Comparison of ENCODE assay signal across 9 mouse cellular contexts in genomic region chr10:24080166-24080565, GRCm38 (mm10). TPM values are rescaled to one million over a fixed set of nuclear protein-coding genes. Genes with fewer than 3 reads are reported as not detected.
DNase-seq lines count a peak whose midpoint lies in the region; ATAC-seq and TF ChIP-seq lines count a peak whose summit lies in the region.
"Had no signal": no experiment of that assay in that cellular context is flagged by ENCODE, and none has a peak within 500 bp of the region (broad histone marks: within the 10 kb centered on the region; RNA-seq: fewer than 3 reads in every experiment).

No protein-coding gene starts in this region.

- DNase-seq in gastrocnemius, adult 18-20 months (ENCODE audit: low spot score), result peak; percentile 5
- DNase-seq in gastrocnemius, postnatal 36 days, result no peak
- DNase-seq in urinary bladder, adult 18-20 months (ENCODE audit: low spot score in 2 of 2), result peak; percentile 24 to 31
- no peak for DNase-seq in urinary bladder, postnatal 10 days (ENCODE audit: low spot score)
- DNase-seq in embryo, embryonic 11 days, result peak; percentile 69
- peak; percentile 55 for DNase-seq in liver, adult 2 months (ENCODE audit: extremely low read depth, low read depth, low spot score)
- peak; percentile 10 for DNase-seq in skeletal muscle tissue, adult 2 months (ENCODE audit: low read depth, low spot score)

- H3K4me3 ChIP-seq in liver, adult 2 months (ENCODE audit: insufficient read depth, low read depth, low read length), result no peak overlapping the region

- TF ChIP-seq CTCF in liver, adult 2 months (IDR thresholded peaks at IDR 0.05; ENCODE audit: low read depth, low read length), result peak; percentile 57

- no peaks in the 10 kb centered on the region for H3K4me1 ChIP-seq in liver, adult 2 months (ENCODE audit: control insufficient read depth, insufficient read depth, low read length)

- no peaks in the 10 kb centered on the region for H3K79me2 ChIP-seq in liver, adult 2 months (ENCODE audit: control insufficient read depth, insufficient read depth, low read length)

- no peaks in the 10 kb centered on the region for H3K36me3 ChIP-seq in liver, adult 2 months (ENCODE audit: control insufficient read depth, insufficient read depth, low read length)
- H3K36me3 ChIP-seq: G1E had no signal

- no peaks in the 10 kb centered on the region for H3K27me3 ChIP-seq in liver, adult 2 months (ENCODE audit: control insufficient read depth, insufficient read depth, low read length)

- intact Hi-C loops in gastrocnemius, postnatal 36 days (cut with DNase I), result loop anchor here (10.0 kb wide), 1 partner anchor 105 kb away; the partner anchor contains the start of gene Taar5

- peak; percentile 66 to 73; a peak in 3 of 4 replicates for ATAC-seq in hematopoietic stem cell, adult 5-6 weeks (replicated peaks in 1 of 2; ENCODE audit: insufficient read depth in 1 of 2, low FRiP score in 2 of 2, low TSS enrichment in 1 of 2, low read depth in 1 of 2, poor library complexity in 2 of 2, severe bottlenecking in 2 of 2)

- 35% methylated on average over 3 of the region's 3 CpGs for WGBS in liver, adult 2 months

- H3K27ac ChIP-seq in liver, adult 2 months (replicated peaks; ENCODE audit: insufficient read depth, low read depth, low read length), result no peak overlapping the region

- TF ChIP-seq POLR2A in liver, adult 2 months (IDR thresholded peaks at IDR 0.05; ENCODE audit: extremely low read depth, insufficient read depth, low read length), result no peak

- no peak overlapping the region for H3K9ac ChIP-seq in liver, adult 2 months (ENCODE audit: low read depth, low read length)

RNA-seq across cellular contexts. Expression of gene Taar8a, which starts 3.9 kb away (rescaled TPM):
- not detected for total RNA-seq in gastrocnemius, adult 18-20 months (2021)
- total RNA-seq in gastrocnemius, postnatal 36 days (2021), result not detected
- not detected in 2 replicates for total RNA-seq in hematopoietic stem cell, adult 5-6 weeks (2017)
- not detected in 2 replicates for total RNA-seq in liver, adult 2 months (2014; rRNA removed)
- not detected in 2 replicates for polyA plus RNA-seq in liver, adult 2 months (2012; rRNA removed)
- total RNA-seq: G1E had no signal
- polyA plus RNA-seq: G1E had no signal

RNA-seq across cellular contexts. Expression of gene Taar8b, which starts 11.9 kb away (rescaled TPM):
- total RNA-seq in gastrocnemius, adult 18-20 months (2021), result not detected
- not detected for total RNA-seq in gastrocnemius, postnatal 36 days (2021)
- total RNA-seq in hematopoietic stem cell, adult 5-6 weeks (2017), result not detected in 2 replicates
- not detected in 2 replicates for total RNA-seq in liver, adult 2 months (2014; rRNA removed)
- polyA plus RNA-seq in liver, adult 2 months (2012; rRNA removed), result not detected in 2 replicates
- total RNA-seq: G1E had no signal
- polyA plus RNA-seq: G1E had no signal

RNA-seq across cellular contexts. Expression of gene Taar8c, which starts 21.5 kb away (rescaled TPM):
- not detected for total RNA-seq in gastrocnemius, adult 18-20 months (2021)
- total RNA-seq in gastrocnemius, postnatal 36 days (2021), result not detected
- not detected in 2 replicates for total RNA-seq in hematopoietic stem cell, adult 5-6 weeks (2017)
- not detected in 2 replicates for total RNA-seq in liver, adult 2 months (2014; rRNA removed)
- polyA plus RNA-seq in liver, adult 2 months (2012; rRNA removed), result not detected in 2 replicates
- total RNA-seq: G1E had no signal
- polyA plus RNA-seq: G1E had no signal

RNA-seq across cellular contexts. Expression of gene Taar9, which starts 29.2 kb away (rescaled TPM):
- total RNA-seq in gastrocnemius, adult 18-20 months (2021), result not detected
- not detected for total RNA-seq in gastrocnemius, postnatal 36 days (2021)
- total RNA-seq in hematopoietic stem cell, adult 5-6 weeks (2017), result not detected in 2 replicates
- total RNA-seq in liver, adult 2 months (2014; rRNA removed), result not detected in 2 replicates
- not detected in 2 replicates for polyA plus RNA-seq in liver, adult 2 months (2012; rRNA removed)
- polyA plus RNA-seq: G1E had no signal

RNA-seq across cellular contexts. Expression of gene Taar7f, which starts 30.9 kb away (rescaled TPM):
- total RNA-seq in gastrocnemius, adult 18-20 months (2021), result not detected
- total RNA-seq in gastrocnemius, postnatal 36 days (2021), result not detected
- total RNA-seq in hematopoietic stem cell, adult 5-6 weeks (2017), result not detected in 2 replicates
- not detected in 2 replicates for total RNA-seq in liver, adult 2 months (2014; rRNA removed)
- not detected in 2 replicates for polyA plus RNA-seq in liver, adult 2 months (2012; rRNA removed)
- total RNA-seq: G1E had no signal
- polyA plus RNA-seq: G1E had no signal

Comparison
In these comparisons a context has a peak if more than half of its experiments do, and no peak if none do; other contexts are left out.
1. DNase-seq: peak in gastrocnemius, adult 18-20 months (single experiment), urinary bladder, adult 18-20 months (2 of 2), embryo, embryonic 11 days (single experiment), liver, adult 2 months (single experiment) and skeletal muscle tissue, adult 2 months (single experiment); none in gastrocnemius, postnatal 36 days (0 of 2) and urinary bladder, postnatal 10 days (single experiment).